Mouse (Mus musculus): ENCODE results near the gene Tead3. TPM values are rescaled to one million over a fixed set of nuclear protein-coding genes. Genes with fewer than 3 reads are reported as not detected.

Tead3 gene
- polyA plus RNA-seq (2015; fragmentation: Illumina TruSeq; extraction: RNeasy Lipid Tissue Mini Kit (QIAGEN cat#74804); ENCODE audit: insufficient read depth, low read depth, low replicate concordance): 5.6 TPM

GRCm38 (mm10) chr17:28350466-28351352, at the start of gene Tead3:
TSS of gene Tead3 (minus strand) at chr17:28350817.

GRCm38 (mm10) chr17:28365122-28365521, 14.5 kb upstream of the Tead3 start, which contains the start of gene Tulp1:
TSS of gene Tulp1 (minus strand) at chr17:28365222.

GRCm38 (mm10) chr17:28328366-28328928, 22.2 kb downstream of the Tead3 start, which contains the start of gene Rpl10a:
TSS of gene Rpl10a (plus strand) at chr17:28328471.

GRCm38 (mm10) chr17:28313212-28313879, 37.3 kb downstream of the Tead3 start, which contains the start of gene Fance:
TSS of gene Fance (plus strand) at chr17:28313519.

Other genes starting within 250 kb of the Tead3 start
- gene Scube3, start 208.7 kb downstream of the Tead3 start, polyA plus RNA-seq (2015; fragmentation: Illumina TruSeq; extraction: RNeasy Lipid Tissue Mini Kit (QIAGEN cat#74804); ENCODE audit: insufficient read depth, low read depth, low replicate concordance): 1.0 TPM
- 12.2 TPM for gene Zfp523, start 173.7 kb downstream of the Tead3 start, polyA plus RNA-seq (2015; fragmentation: Illumina TruSeq; extraction: RNeasy Lipid Tissue Mini Kit (QIAGEN cat#74804); ENCODE audit: insufficient read depth, low read depth, low replicate concordance)
- gene Def6, start 143.0 kb downstream of the Tead3 start, polyA plus RNA-seq (2015; fragmentation: Illumina TruSeq; extraction: RNeasy Lipid Tissue Mini Kit (QIAGEN cat#74804); ENCODE audit: insufficient read depth, low read depth, low replicate concordance): 3.4 TPM
- gene Ppard, start 118.1 kb downstream of the Tead3 start, polyA plus RNA-seq (2015; fragmentation: Illumina TruSeq; extraction: RNeasy Lipid Tissue Mini Kit (QIAGEN cat#74804); ENCODE audit: insufficient read depth, low read depth, low replicate concordance): 14.6 TPM
- 12.6 TPM for gene Fance, start 37.3 kb downstream of the Tead3 start, polyA plus RNA-seq (2015; fragmentation: Illumina TruSeq; extraction: RNeasy Lipid Tissue Mini Kit (QIAGEN cat#74804); ENCODE audit: insufficient read depth, low read depth, low replicate concordance)
- 539 TPM for gene Rpl10a, start 22.3 kb downstream of the Tead3 start, polyA plus RNA-seq (2015; fragmentation: Illumina TruSeq; extraction: RNeasy Lipid Tissue Mini Kit (QIAGEN cat#74804); ENCODE audit: insufficient read depth, low read depth, low replicate concordance)
- gene Tulp1, start 14.4 kb upstream of the Tead3 start, polyA plus RNA-seq (2015; fragmentation: Illumina TruSeq; extraction: RNeasy Lipid Tissue Mini Kit (QIAGEN cat#74804); ENCODE audit: insufficient read depth, low read depth, low replicate concordance): not detected
- gene Fkbp5, start 166.7 kb upstream of the Tead3 start, polyA plus RNA-seq (2015; fragmentation: Illumina TruSeq; extraction: RNeasy Lipid Tissue Mini Kit (QIAGEN cat#74804); ENCODE audit: insufficient read depth, low read depth, low replicate concordance): 9.3 TPM
- gene Armc12, start 180.0 kb upstream of the Tead3 start, polyA plus RNA-seq (2015; fragmentation: Illumina TruSeq; extraction: RNeasy Lipid Tissue Mini Kit (QIAGEN cat#74804); ENCODE audit: insufficient read depth, low read depth, low replicate concordance): not detected
- gene Clpsl2, start 198.6 kb upstream of the Tead3 start, polyA plus RNA-seq (2015; fragmentation: Illumina TruSeq; extraction: RNeasy Lipid Tissue Mini Kit (QIAGEN cat#74804); ENCODE audit: insufficient read depth, low read depth, low replicate concordance): not detected
- 44,031 TPM for gene Clps, start 209.9 kb upstream of the Tead3 start, polyA plus RNA-seq (2015; fragmentation: Illumina TruSeq; extraction: RNeasy Lipid Tissue Mini Kit (QIAGEN cat#74804); ENCODE audit: insufficient read depth, low read depth, low replicate concordance)
- gene Lhfpl5, start 224.8 kb upstream of the Tead3 start, polyA plus RNA-seq (2015; fragmentation: Illumina TruSeq; extraction: RNeasy Lipid Tissue Mini Kit (QIAGEN cat#74804); ENCODE audit: insufficient read depth, low read depth, low replicate concordance): not detected